Mouse (Mus musculus) splenic B cell, adult 2 months (primary cell): ENCODE results near the gene 2810408A11Rik.
"Not testable (repeated sequence)": the region's sequence is repeated elsewhere in the genome, so short reads cannot be mapped to it uniquely, and the experiment has no call there.

Experiments used
- DNase-seq: peaks from one replicate; pipeline ENCODE4 v3.0.0-alpha.2; 2011; ENCODE audit warnings: low read depth, low spot score
- H3K27me3 ChIP-seq: 2 replicates; pipeline ENCODE4 v1.6.1; 2012; ENCODE audit warnings: mild to moderate bottlenecking, low read length, moderate library complexity, mixed read lengths; ENCODE audit not compliant: control insufficient read depth, poor library complexity, insufficient read depth, severe bottlenecking
- H3K36me3 ChIP-seq: 2 replicates; pipeline ENCODE4 v1.6.1; 2012; ENCODE audit warnings: mild to moderate bottlenecking, low read length, moderate library complexity, mixed read lengths; ENCODE audit not compliant: control insufficient read depth, poor library complexity, insufficient read depth, severe bottlenecking

The 2810408A11Rik gene

GRCm38 (mm10) chr11:69920266-69921031 lies 19.7 kb upstream of the 2810408A11Rik start:
- DNase-seq, result peak; percentile 62
- Histone ChIP-seq H3K36me3 (peaks cover 17% of the 10 kb centered on the region), H3K27me3 (no peaks in the 10 kb centered on the region)

GRCm38 (mm10) chr11:69919661-69920265 lies 19.0 kb upstream of the 2810408A11Rik start:
- peak; percentile 92 for DNase-seq
- Histone ChIP-seq H3K36me3 (peaks cover 23% of the 10 kb centered on the region), H3K27me3 (no peaks in the 10 kb centered on the region)

GRCm38 (mm10) chr11:69919053-69919452 lies 18.3 kb upstream of the 2810408A11Rik start:
- no peaks in the 10 kb centered on the region for H3K27me3 ChIP-seq
- DNase-seq, result no peak
- peaks cover 23% of the 10 kb centered on the region for H3K36me3 ChIP-seq

- no peak for DNase-seq
- H3K27me3 ChIP-seq, result no peaks in the 10 kb centered on the region
- H3K36me3 ChIP-seq, result peaks cover 23% of the 10 kb centered on the region
Observed at GRCm38 (mm10) chr11:69918118-69918517, 17.3 kb upstream of the 2810408A11Rik start.

- Histone ChIP-seq H3K36me3 (peaks cover 23% of the 10 kb centered on the region), H3K27me3 (no peaks in the 10 kb centered on the region)
- DNase-seq, result no peak
Observed at GRCm38 (mm10) chr11:69917379-69917948, 16.7 kb upstream of the 2810408A11Rik start.

- H3K27me3 ChIP-seq, DNase-seq: not testable (repeated sequence)
- H3K36me3 ChIP-seq, result peaks cover 23% of the 10 kb centered on the region
Observed at GRCm38 (mm10) chr11:69916652-69917378, 16.0 kb upstream of the 2810408A11Rik start.

GRCm38 (mm10) chr11:69915667-69916627 lies 15.2 kb upstream of the 2810408A11Rik start:
- DNase-seq, result no peak
- Histone ChIP-seq H3K27me3 (no peaks in the 10 kb centered on the region), H3K36me3 (peaks cover 25% of the 10 kb centered on the region)

GRCm38 (mm10) chr11:69914917-69915430 lies 14.2 kb upstream of the 2810408A11Rik start:
- H3K27me3 ChIP-seq, result no peaks in the 10 kb centered on the region
- H3K36me3 ChIP-seq, result peaks cover 25% of the 10 kb centered on the region
- no peak for DNase-seq

GRCm38 (mm10) chr11:69914372-69914764 lies 13.6 kb upstream of the 2810408A11Rik start:
- Histone ChIP-seq H3K36me3 (peaks cover 25% of the 10 kb centered on the region), H3K27me3 (no peaks in the 10 kb centered on the region)
- DNase-seq, result no peak

- DNase-seq, result peak; percentile 94
- Histone ChIP-seq H3K27me3 (no peaks in the 10 kb centered on the region), H3K36me3 (peaks cover 27% of the 10 kb centered on the region)
Observed at GRCm38 (mm10) chr11:69913554-69914371, 13.0 kb upstream of the 2810408A11Rik start, which contains the start of gene Gps2. Gene Gps2 (plus strand): TSS chr11:69913888.

GRCm38 (mm10) chr11:69912716-69913530 lies 12.1 kb upstream of the 2810408A11Rik start:
- H3K36me3 ChIP-seq, result peaks cover 25% of the 10 kb centered on the region
- no peaks in the 10 kb centered on the region for H3K27me3 ChIP-seq

GRCm38 (mm10) chr11:69911701-69912100 lies 10.9 kb upstream of the 2810408A11Rik start:
- H3K27me3 ChIP-seq, result no peaks in the 10 kb centered on the region
- peaks cover 19% of the 10 kb centered on the region for H3K36me3 ChIP-seq
- no peak for DNase-seq

More at GRCm38 (mm10) chr11:69912716-69913530, 12.1 kb upstream of the 2810408A11Rik start:
- DNase-seq, result no peak
